Mouse (Mus musculus) Patski (cell line): ENCODE data around the gene Myo10. TPM values are rescaled to one million over a fixed set of nuclear protein-coding genes. Genes with fewer than 3 reads are reported as not detected.

Experiments used
- ATAC-seq: fragments of 100-300 bp; one replicate; pipeline ENCODE4 v1.8.0; 2021
- CTCF ChIA-PET: fragments of 350-600 bp; sonication (Branson Sonifier 250); formaldehyde crosslinking; loops from one replicate; lab custom pipeline; 2022; ENCODE audit warnings: inconsistent platforms; lab: Charles Lee
- POLR2A ChIA-PET: fragments of 350-600 bp; sonication (Branson Sonifier 250); formaldehyde crosslinking; loops from one replicate; lab custom pipeline; 2022; ENCODE audit warnings: antibody characterized with exemption, inconsistent platforms; lab: Charles Lee
- DNase-seq: peaks from one replicate; pipeline ENCODE4 v3.0.0-alpha.2; 2011; ENCODE audit warnings: low read depth, low spot score
- H3K27me3 ChIP-seq: fragments of 371-371 bp; one replicate; pipeline ENCODE4 v1.5.1; 2021
- CTCF ChIP-seq: fragments of 100-300 bp; IDR thresholded peaks from one replicate; pipeline ENCODE4 v1.5.1; 2021
- in situ Hi-C: fragments of 300-500 bp; cut with MboI; formaldehyde crosslinking; loops from 3 replicates; pipeline ENCODE4 v1.11.1; 2018; ENCODE audit warnings: low pct_unique_long_range_greater_than_20kb, mixed read lengths
- polyA plus RNA-seq: library from polyadenylated mRNA; unstranded; gene quantifications from one replicate; pipeline ENCODE4 v1.2.3, GENCODE M21; 2021

Gene Myo10
- polyA plus RNA-seq, 1 experiment from 2014 or later = 30.3 TPM

GRCm38 (mm10) chr15:25834920-25835674, 212.8 kb downstream of the Myo10 start:
- no peak for ATAC-seq
- DNase-seq = no peak

DNA sequence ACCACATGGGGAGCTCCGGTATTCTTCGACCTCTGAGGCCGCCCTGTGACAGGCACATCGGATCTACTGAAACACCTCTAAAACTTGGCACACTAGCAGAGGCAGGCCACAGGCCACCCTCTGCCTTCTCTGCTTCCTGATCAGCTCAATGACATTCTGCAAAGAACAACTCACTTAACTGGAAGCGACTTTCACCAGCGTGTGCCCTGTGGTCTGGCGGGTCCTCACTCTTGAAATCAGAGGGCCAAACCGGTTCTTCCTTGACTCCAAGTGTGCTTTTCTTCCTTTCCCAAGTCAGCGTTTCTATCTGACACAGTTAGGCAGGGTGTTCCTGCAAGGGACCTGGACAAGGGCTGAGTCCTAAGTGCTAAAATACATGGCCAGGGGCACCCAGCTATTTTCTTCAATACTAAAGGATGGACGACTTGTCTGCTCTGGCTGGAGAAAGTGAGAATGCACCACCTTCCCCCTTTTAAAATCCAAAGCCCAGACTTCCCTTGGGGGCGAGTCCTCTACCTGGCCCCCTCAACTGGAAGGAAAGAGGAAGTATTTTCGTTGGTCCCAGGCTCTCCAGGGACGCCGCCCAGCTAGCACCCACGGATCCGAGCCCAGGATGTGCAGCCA, 220.2 kb downstream of the Myo10 start:
- POLR2A ChIA-PET = no interaction called here
- TF ChIP-seq CTCF = no peak
- CTCF ChIA-PET = interaction anchor here (0.7 to 1.8 kb wide), 5 partner anchors 11 to 71 kb away, joined by 3 to 5 read pairs (median 3); no protein-coding TSS in a partner anchor
- ATAC-seq = peak; percentile 1
- DNase-seq = no peak
- in situ Hi-C loops = no loop called here
- no peaks in the 10 kb centered on the region for H3K27me3 ChIP-seq

More at GRCm38 (mm10) chr15:25834920-25835674, 212.8 kb downstream of the Myo10 start:
- H3K27me3 ChIP-seq = no peaks in the 10 kb centered on the region
- ChIA-PET CTCF (interaction anchor here (1.9 kb wide), 1 partner anchor 30 kb away, joined by 6 read pairs; no protein-coding TSS in a partner anchor), POLR2A (no interaction called here)
- TF ChIP-seq CTCF = no peak
- in situ Hi-C loops = no loop called here

DNA sequence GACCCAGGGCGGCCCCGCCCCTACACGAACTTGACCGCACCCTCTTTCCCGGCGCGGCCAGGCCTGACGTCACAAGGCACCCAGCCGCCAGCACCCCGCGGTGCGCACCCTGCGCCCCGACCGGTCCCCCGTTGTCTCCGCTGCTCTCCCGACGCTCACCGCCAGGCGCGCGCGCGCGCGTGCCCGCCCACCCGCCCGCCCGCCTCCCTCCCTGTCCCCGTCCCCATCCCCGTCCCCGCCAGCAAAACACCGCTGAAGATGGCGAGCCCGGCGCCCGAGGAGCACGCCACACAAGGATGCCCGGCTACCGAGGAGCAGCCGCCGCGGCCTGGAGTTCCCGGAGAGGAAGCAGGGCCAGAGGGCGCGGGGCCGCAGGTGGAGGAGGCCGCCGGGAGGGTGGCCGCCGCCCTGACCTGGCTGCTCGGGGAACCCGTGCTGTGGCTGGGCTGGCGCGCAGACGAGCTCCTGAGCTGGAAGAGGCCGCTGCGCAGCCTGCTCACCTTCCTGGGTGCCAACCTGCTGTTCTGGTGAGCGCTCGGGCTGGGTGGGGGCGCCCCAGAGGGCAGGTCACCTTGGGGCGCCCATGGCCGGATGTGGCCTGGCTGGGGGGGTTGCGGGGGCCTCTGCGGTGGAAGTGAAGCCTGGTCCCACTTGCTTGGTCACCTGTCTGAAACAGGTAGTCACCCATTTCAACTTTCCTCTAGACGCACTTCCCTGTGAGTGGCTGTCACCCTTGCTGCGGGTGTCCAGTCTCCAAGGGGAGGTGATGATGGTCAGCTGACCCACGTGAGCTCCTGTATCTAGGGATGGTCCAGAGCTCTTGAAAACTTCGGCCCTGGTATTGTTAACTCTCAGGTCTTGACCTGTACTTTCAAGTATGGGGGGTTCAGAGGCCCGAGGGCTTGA, 221.0 kb downstream of the Myo10 start, which contains the start of gene Retreg1:
Gene Retreg1 (plus strand): TSS at position 95 of the 906 bp plus-strand sequence.
- CTCF ChIA-PET = interaction anchor here (0.7 to 1.8 kb wide), 6 partner anchors 11 to 70 kb away, joined by 3 to 5 read pairs (median 3); no protein-coding TSS in a partner anchor
- peak; percentile 31 for TF ChIP-seq CTCF
- in situ Hi-C loops = no loop called here
- H3K27me3 ChIP-seq = no peaks in the 10 kb centered on the region
- DNase-seq (no peak), ATAC-seq (peak; percentile 98)
- POLR2A ChIA-PET = interaction anchor here (0.5 to 1.0 kb wide), 2 partner anchors 38 to 47 kb away, joined by 4 read pairs; no protein-coding TSS in a partner anchor

GRCm38 (mm10) chr15:25844013-25844570, 221.8 kb downstream of the Myo10 start:
- ATAC-seq = no peak
- ChIA-PET POLR2A (interaction anchor here (0.5 to 2.3 kb wide), 4 partner anchors 11 to 46 kb away, joined by 3 to 7 read pairs (median 4); no protein-coding TSS in a partner anchor), CTCF (interaction anchor here (0.6 to 2.4 kb wide), 9 partner anchors 10 to 70 kb away, joined by 3 to 9 read pairs (median 5); no protein-coding TSS in a partner anchor)
- H3K27me3 ChIP-seq = no peaks in the 10 kb centered on the region
- in situ Hi-C loops = no loop called here
- no peak for DNase-seq
- no peak for TF ChIP-seq CTCF

GRCm38 (mm10) chr15:25844771-25845170, 222.4 kb downstream of the Myo10 start:
- ChIA-PET CTCF (interaction anchor here (0.6 to 2.4 kb wide), 6 partner anchors 10 to 39 kb away, joined by 3 to 9 read pairs (median 5); no protein-coding TSS in a partner anchor), POLR2A (interaction anchor here (0.5 to 2.3 kb wide), 2 partner anchors 10 to 22 kb away, joined by 3 to 7 read pairs; no protein-coding TSS in a partner anchor)
- in situ Hi-C loops = no loop called here
- DNase-seq (no peak), ATAC-seq (no peak)
- no peak for TF ChIP-seq CTCF
- no peaks in the 10 kb centered on the region for H3K27me3 ChIP-seq

GRCm38 (mm10) chr15:25847576-25848168, 225.3 kb downstream of the Myo10 start:
- ChIA-PET CTCF (interaction anchor here (1.2 kb wide), 1 partner anchor 31 kb away, joined by 3 read pairs; no protein-coding TSS in a partner anchor), POLR2A (no interaction called here)
- in situ Hi-C loops = no loop called here

DNA sequence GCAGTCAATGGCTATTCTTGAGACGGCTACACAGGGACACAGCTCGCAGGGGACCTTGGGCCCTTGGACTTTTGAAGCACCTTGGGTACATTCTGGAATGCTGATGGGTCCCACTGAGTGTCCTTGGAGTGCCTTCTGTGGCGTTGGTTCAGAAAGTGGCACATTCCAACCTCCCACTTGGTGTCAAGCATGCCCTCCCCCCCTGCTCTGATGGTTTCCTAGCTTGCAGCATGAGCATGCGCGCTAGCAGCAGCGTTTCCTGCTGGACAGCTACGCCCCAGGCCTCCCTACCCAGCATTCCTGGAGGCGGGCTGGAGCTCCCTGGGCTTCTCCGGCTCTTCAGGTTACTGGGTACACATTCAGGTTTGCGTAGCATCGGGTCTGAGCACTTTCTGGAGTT, 228.2 kb downstream of the Myo10 start:
- CTCF ChIA-PET = interaction anchor here (1.1 kb wide), 1 partner anchor 109 kb away, joined by 3 read pairs; no protein-coding TSS in a partner anchor
- no peak for TF ChIP-seq CTCF
- DNase-seq (no peak), ATAC-seq (no peak)
- no peaks in the 10 kb centered on the region for H3K27me3 ChIP-seq
- POLR2A ChIA-PET = no interaction called here
- in situ Hi-C loops = no loop called here

More at GRCm38 (mm10) chr15:25847576-25848168, 225.3 kb downstream of the Myo10 start:
- DNase-seq (no peak), ATAC-seq (no peak)
- TF ChIP-seq CTCF = no peak
- no peaks in the 10 kb centered on the region for H3K27me3 ChIP-seq

GRCm38 (mm10) chr15:25854270-25854904, 232.1 kb downstream of the Myo10 start:
- H3K27me3 ChIP-seq = no peaks in the 10 kb centered on the region
- ChIA-PET CTCF (interaction anchor here (0.8 to 2.4 kb wide), 4 partner anchors 10 to 105 kb away, joined by 3 to 7 read pairs (median 4); partner anchors contain the start of gene Retreg1), POLR2A (interaction anchor here (0.7 to 2.3 kb wide), 4 partner anchors 9 to 467 kb away, joined by 3 to 7 read pairs (median 4); no protein-coding TSS in a partner anchor)
- in situ Hi-C loops = no loop called here
- TF ChIP-seq CTCF = no peak
- ATAC-seq = peak; percentile 13
- DNase-seq = no peak
